Mouse (Mus musculus) hindbrain, embryonic 10.5 days (tissue): ENCODE results near the gene Cdk14. TPM values are rescaled to one million over a fixed set of nuclear protein-coding genes. Genes with fewer than 3 reads are reported as not detected.
A peak's percentile ranks its signal among the peaks of the same experiment; 100 is the strongest.

Experiments
- DNase-seq: peaks from one replicate; pipeline ENCODE4 v3.0.0-alpha.2; 2017; ENCODE audit warnings: low spot score
- H3K27ac ChIP-seq: fragments of 300-500 bp; sonication (generic); 2 replicates; pipeline ENCODE4 v1.5.1; 2016; ENCODE audit warnings: mild to moderate bottlenecking, moderate library complexity
- H3K27me3 ChIP-seq: fragments of 300-500 bp; sonication (generic); 2 replicates; pipeline ENCODE4 v1.6.1; 2016; ENCODE audit warnings: mild to moderate bottlenecking; ENCODE audit not compliant: poor library complexity, insufficient read depth, severe bottlenecking
- H3K36me3 ChIP-seq: fragments of 300-500 bp; sonication (generic); 2 replicates; pipeline ENCODE4 v1.6.1; 2016; ENCODE audit warnings: mild to moderate bottlenecking, moderate library complexity
- H3K4me1 ChIP-seq: fragments of 300-500 bp; sonication (generic); replicated peaks from 2 replicates; pipeline ENCODE4 v1.6.1; 2016; ENCODE audit warnings: mild to moderate bottlenecking
- H3K4me3 ChIP-seq: fragments of 300-500 bp; sonication (generic); 2 replicates; pipeline ENCODE4 v1.5.1; 2016; ENCODE audit warnings: mild to moderate bottlenecking, moderate library complexity
- H3K9me3 ChIP-seq: fragments of 300-500 bp; sonication (generic); 2 replicates; pipeline ENCODE4 v1.6.1; 2016; ENCODE audit warnings: mild to moderate bottlenecking, moderate library complexity
- WGBS: fragments of 180-500 bp; shearing (Covaris S2); methylation state at CpG from one replicate; pipeline ENCODE4 v1.1.7; 2016; 5-methylcytosine and 5-hydroxymethylcytosine counted together
- polyA plus RNA-seq: library from polyadenylated mRNA; unstranded; fragments of >200 nt; fragmentation: Nextera tagmentation; extraction: Ambion mirVana; gene quantifications from 2 replicates; pipeline ENCODE4 v1.2.1, GENCODE M21; 2016

The Cdk14 gene
- polyA plus RNA-seq, 1 experiment from 2014 or later = 19.0 TPM

- Histone ChIP-seq H3K9me3 (no peaks in the 10 kb centered on the region), H3K4me3 (no peak overlapping the region), H3K4me1 (peaks cover 11% of the 10 kb centered on the region; the same call in 1 of the 2 replicates), H3K36me3 (no peaks in the 10 kb centered on the region), H3K27me3 (no peaks in the 10 kb centered on the region), H3K27ac (no peak overlapping the region)
- DNase-seq = no peak
- WGBS = 74% methylated on average over 2 of the region's 2 CpGs
Observed at GRCm38 (mm10) chr5:4767896-4768295, 652.2 kb downstream of the Cdk14 start.

- Histone ChIP-seq H3K36me3 (no peaks in the 10 kb centered on the region), H3K4me1 (0 out of 2 replicates have a peak, but pooled peaks cover 11% of the 10 kb centered on the region), H3K27ac (no peak overlapping the region), H3K27me3 (no peaks in the 10 kb centered on the region), H3K9me3 (no peaks in the 10 kb centered on the region), H3K4me3 (no peak overlapping the region)
- 80% methylated on average over 5 of the region's 5 CpGs for WGBS
- DNase-seq = no peak
Observed at GRCm38 (mm10) chr5:4766719-4767118, 653.4 kb downstream of the Cdk14 start.

- H3K27ac ChIP-seq = no peak overlapping the region
- H3K27me3 ChIP-seq = peaks cover 16% of the 10 kb centered on the region
- peaks cover 15% of the 10 kb centered on the region for H3K4me1 ChIP-seq
- H3K36me3 ChIP-seq = no peaks in the 10 kb centered on the region
- H3K9me3 ChIP-seq = no peaks in the 10 kb centered on the region
- H3K4me3 ChIP-seq = no peak overlapping the region
- DNase-seq = no peak
Observed at GRCm38 (mm10) chr5:4761891-4762290, 658.2 kb downstream of the Cdk14 start.

- peak; percentile 38 for DNase-seq
- no peaks in the 10 kb centered on the region for H3K9me3 ChIP-seq
- WGBS = 1% methylated on average over 23 of the region's 23 CpGs
- peaks cover 42% of the 10 kb centered on the region for H3K4me1 ChIP-seq
- peak overlapping the region; percentile 85 for H3K4me3 ChIP-seq
- peak overlapping the region; percentile 97 for H3K27ac ChIP-seq
- H3K36me3 ChIP-seq = no peaks in the 10 kb centered on the region
- H3K27me3 ChIP-seq = peaks cover 37% of the 10 kb centered on the region
Observed at GRCm38 (mm10) chr5:4758331-4759080, 661.6 kb downstream of the Cdk14 start.

- Histone ChIP-seq H3K27me3 (peaks cover 37% of the 10 kb centered on the region), H3K9me3 (no peaks in the 10 kb centered on the region), H3K36me3 (no peaks in the 10 kb centered on the region), H3K4me1 (peaks cover 42% of the 10 kb centered on the region), H3K27ac (peak within 1 kb of the TSS; percentile 97), H3K4me3 (peak within 1 kb of the TSS; percentile 85)
- WGBS = 0% methylated on average over 30 of the region's 33 CpGs
- DNase-seq = peak; percentile 97
Observed at GRCm38 (mm10) chr5:4757902-4758301, 662.2 kb downstream of the Cdk14 start, which contains the start of gene Fzd1. Gene Fzd1 (minus strand): TSS chr5:4758035.

- peaks cover 37% of the 10 kb centered on the region for H3K27me3 ChIP-seq
- H3K4me1 ChIP-seq = peaks cover 42% of the 10 kb centered on the region
- DNase-seq = peak; percentile 77
- under 1% methylated on average over 78 of the region's 80 CpGs for WGBS
- no peaks in the 10 kb centered on the region for H3K36me3 ChIP-seq
- H3K4me3 ChIP-seq = peak overlapping the region; percentile 85
- no peaks in the 10 kb centered on the region for H3K9me3 ChIP-seq
- peak overlapping the region; percentile 97 for H3K27ac ChIP-seq
Observed at GRCm38 (mm10) chr5:4756871-4757711, 663.0 kb downstream of the Cdk14 start.

- 2% methylated on average over 43 of the region's 43 CpGs for whole genome bisulfite sequencing
- peaks cover 42% of the 10 kb centered on the region for H3K4me1 ChIP-seq
- H3K27me3 ChIP-seq = peaks cover 37% of the 10 kb centered on the region
- H3K4me3 ChIP-seq = peak overlapping the region; percentile 85
- H3K9me3 ChIP-seq = no peaks in the 10 kb centered on the region
- H3K27ac ChIP-seq = peak overlapping the region; percentile 97
- peak; percentile 45 for DNase-seq
- H3K36me3 ChIP-seq = no peaks in the 10 kb centered on the region
Observed at GRCm38 (mm10) chr5:4756001-4756681, 664.0 kb downstream of the Cdk14 start.

- H3K4me1 ChIP-seq = peaks cover 42% of the 10 kb centered on the region
- peak overlapping the region; percentile 97; the same call in 1 of the 2 replicates for H3K27ac ChIP-seq
- H3K9me3 ChIP-seq = no peaks in the 10 kb centered on the region
- no peaks in the 10 kb centered on the region for H3K36me3 ChIP-seq
- peaks cover 33% of the 10 kb centered on the region for H3K27me3 ChIP-seq
- DNase-seq = no peak
- WGBS = 27% methylated on average over 11 of the region's 11 CpGs
- peak overlapping the region; percentile 85 for H3K4me3 ChIP-seq
Observed at GRCm38 (mm10) chr5:4755326-4755725, 664.8 kb downstream of the Cdk14 start.

- peak; percentile 17 for DNase-seq
- Histone ChIP-seq H3K9me3 (no peaks in the 10 kb centered on the region), H3K36me3 (no peaks in the 10 kb centered on the region), H3K27ac (no peak overlapping the region), H3K27me3 (peaks cover 28% of the 10 kb centered on the region), H3K4me3 (peak overlapping the region; percentile 85), H3K4me1 (peaks cover 42% of the 10 kb centered on the region)
- 26% methylated on average over 9 of the region's 9 CpGs for WGBS
Observed at GRCm38 (mm10) chr5:4754701-4755281, 665.3 kb downstream of the Cdk14 start.

Other genes with a start within 250 kb of the Cdk14 start
- gene 1700015F17Rik, start 58.8 kb upstream of the Cdk14 start, polyA plus RNA-seq = 0.30 TPM in 1 of 2 replicates, not detected in the other
- gene Cldn12, start 94.6 kb upstream of the Cdk14 start, polyA plus RNA-seq = 27.9 and 36.3 TPM in 2 replicates
- gene Gtpbp10, start 139.2 kb upstream of the Cdk14 start, polyA plus RNA-seq = 23.6 and 32.4 TPM in 2 replicates
- 3.6 and 4.0 TPM in 2 replicates for gene Gm8773, start 153.5 kb upstream of the Cdk14 start, polyA plus RNA-seq
- gene Cfap69, start 243.9 kb upstream of the Cdk14 start, polyA plus RNA-seq = 5.2 and 5.5 TPM in 2 replicates